Mouse (Mus musculus) lung, embryonic 14.5 days (tissue): ENCODE measurements around the gene Emx2. TPM values are rescaled to one million over a fixed set of nuclear protein-coding genes. Genes with fewer than 3 reads are reported as not detected.

ENCODE experiments used
- ATAC-seq: fragments of 200-750 bp; cut with Nextera tagmentation; 2 replicates; pipeline ENCODE4 v1.8.0; 2017; ENCODE audit warnings: mild to moderate bottlenecking, moderate TSS enrichment, moderate library complexity; ENCODE audit not compliant: insufficient read depth
- DNase-seq: peaks from one replicate; pipeline ENCODE4 v3.0.0-alpha.2; 2015
- H3K27ac ChIP-seq: fragments of 300-500 bp; sonication (generic); 2 replicates; pipeline ENCODE4 v1.5.1; 2014; ENCODE audit warnings: low read depth, mild to moderate bottlenecking, moderate library complexity
- H3K27me3 ChIP-seq: fragments of 300-500 bp; sonication (generic); 2 replicates; pipeline ENCODE4 v1.6.1; 2014; ENCODE audit warnings: low read length, control low read depth; ENCODE audit not compliant: insufficient read depth
- H3K36me3 ChIP-seq: fragments of 300-500 bp; sonication (generic); 2 replicates; pipeline ENCODE4 v1.6.1; 2014; ENCODE audit warnings: control low read depth; ENCODE audit not compliant: insufficient read depth
- H3K4me1 ChIP-seq: fragments of 300-500 bp; sonication (generic); 2 replicates; pipeline ENCODE4 v1.6.1; 2014; ENCODE audit warnings: antibody characterized with exemption, control low read depth; ENCODE audit not compliant: insufficient read depth
- H3K4me2 ChIP-seq: fragments of 300-500 bp; sonication (generic); 2 replicates; pipeline ENCODE4 v1.6.1; 2014; ENCODE audit warnings: mild to moderate bottlenecking
- H3K4me3 ChIP-seq: fragments of 300-500 bp; sonication (generic); 2 replicates; pipeline ENCODE4 v1.5.1; 2014; ENCODE audit warnings: low read depth, low read length
- H3K9ac ChIP-seq: fragments of 300-500 bp; sonication (generic); 2 replicates; pipeline ENCODE4 v1.6.1; 2014
- H3K9me3 ChIP-seq: fragments of 300-500 bp; sonication (generic); 2 replicates; pipeline ENCODE4 v1.6.1; 2016; ENCODE audit warnings: low read depth, low read length, control low read depth
- CTCF ChIP-seq: IDR thresholded peaks from 2 replicates; pipeline ENCODE4 v1.5.1; 2016; ENCODE audit warnings: antibody characterized with exemption, low read depth
- whole genome bisulfite sequencing: fragments of 180-500 bp; shearing (Covaris S2); extraction: QIAGEN DNeasy Blood & Tissue Kit; methylation state at CpG from one replicate; pipeline ENCODE4 v1.1.7; 2014; 5-methylcytosine and 5-hydroxymethylcytosine counted together
- polyA plus RNA-seq: library from polyadenylated mRNA; unstranded; fragments of >200 nt; fragmentation: Nextera tagmentation; extraction: Ambion mirVana; gene quantifications from 2 replicates; pipeline ENCODE4 v1.2.1, GENCODE M21; 2014

The Emx2 gene
- not detected in 2 replicates for polyA plus RNA-seq

- H3K27ac ChIP-seq, result no peak within 1 kb of the TSS
- DNase-seq, result peak; percentile 85
Measured at GRCm38 (mm10) chr19:59457951-59458742, at the start of gene Emx2. Gene Emx2, plus strand, starts transcription at chr19:59458372.

GRCm38 (mm10) chr19:59414128-59414527 is 44.0 kb upstream of the Emx2 start:
- Histone ChIP-seq H3K9ac (no peak overlapping the region), H3K27ac (no peak overlapping the region), H3K36me3 (no peaks in the 10 kb centered on the region), H3K4me1 (no peaks in the 10 kb centered on the region), H3K4me3 (no peak overlapping the region), H3K9me3 (no peaks in the 10 kb centered on the region), H3K4me2 (no peak overlapping the region), H3K27me3 (no peaks in the 10 kb centered on the region)
- TF ChIP-seq CTCF, result no peak
- DNase-seq (no peak), ATAC-seq (no peak)
- 44% methylated on average over 5 of the region's 5 CpGs for whole genome bisulfite sequencing

More at GRCm38 (mm10) chr19:59457951-59458742, at the start of gene Emx2:
- no peak for TF ChIP-seq CTCF
- WGBS, result 1% methylated on average over 55 of the region's 58 CpGs
- Histone ChIP-seq H3K9me3 (no peaks in the 10 kb centered on the region), H3K4me3 (peak within 1 kb of the TSS; percentile 34), H3K27me3 (peaks cover 100% of the 10 kb centered on the region), H3K36me3 (no peaks in the 10 kb centered on the region), H3K4me1 (no peaks in the 10 kb centered on the region), H3K9ac (no peak within 1 kb of the TSS), H3K4me2 (peak within 1 kb of the TSS; percentile 58)
- peak; percentile 56 for ATAC-seq

GRCm38 (mm10) chr19:59418024-59418423 is 40.1 kb upstream of the Emx2 start:
- H3K4me3 ChIP-seq, result no peak overlapping the region
- DNase-seq, result peak; percentile 95
- H3K4me2 ChIP-seq, result no peak overlapping the region
- ATAC-seq, result peak; percentile 61
- H3K36me3 ChIP-seq, result no peaks in the 10 kb centered on the region
- WGBS, result 2% methylated on average over 15 of the region's 15 CpGs
- no peaks in the 10 kb centered on the region for H3K27me3 ChIP-seq
- H3K4me1 ChIP-seq, result no peaks in the 10 kb centered on the region
- no peaks in the 10 kb centered on the region for H3K9me3 ChIP-seq
- TF ChIP-seq CTCF, result peak; percentile 82
- H3K9ac ChIP-seq, result no peak overlapping the region
- H3K27ac ChIP-seq, result no peak overlapping the region

DNA sequence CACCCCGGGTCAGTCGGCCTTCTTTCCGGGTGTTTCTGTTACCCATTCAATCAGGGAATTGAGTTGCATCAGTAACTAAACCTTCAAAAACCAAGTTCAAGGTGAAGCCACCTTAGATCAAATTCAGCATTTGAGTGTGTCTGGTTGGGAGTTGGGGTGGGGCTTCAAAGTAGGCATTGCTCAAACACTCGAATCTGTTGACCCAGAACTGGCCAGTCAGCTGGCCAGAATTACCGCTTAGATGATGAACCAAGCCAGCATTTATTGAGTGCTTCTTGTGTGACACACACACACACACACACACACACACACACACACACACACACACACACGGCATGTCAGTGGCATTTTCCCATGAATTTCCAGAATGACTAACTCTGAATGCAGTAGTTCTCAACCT is 39.5 kb upstream of the Emx2 start:
- 52% methylated on average over 6 of the region's 6 CpGs for WGBS
- no peak overlapping the region for H3K4me2 ChIP-seq
- no peak overlapping the region for H3K4me3 ChIP-seq
- no peaks in the 10 kb centered on the region for H3K27me3 ChIP-seq
- no peaks in the 10 kb centered on the region for H3K4me1 ChIP-seq
- DNase-seq (no peak), ATAC-seq (no peak)
- no peaks in the 10 kb centered on the region for H3K9me3 ChIP-seq
- H3K36me3 ChIP-seq, result no peaks in the 10 kb centered on the region
- H3K9ac ChIP-seq, result no peak overlapping the region
- H3K27ac ChIP-seq, result no peak overlapping the region
- TF ChIP-seq CTCF, result no peak

DNA sequence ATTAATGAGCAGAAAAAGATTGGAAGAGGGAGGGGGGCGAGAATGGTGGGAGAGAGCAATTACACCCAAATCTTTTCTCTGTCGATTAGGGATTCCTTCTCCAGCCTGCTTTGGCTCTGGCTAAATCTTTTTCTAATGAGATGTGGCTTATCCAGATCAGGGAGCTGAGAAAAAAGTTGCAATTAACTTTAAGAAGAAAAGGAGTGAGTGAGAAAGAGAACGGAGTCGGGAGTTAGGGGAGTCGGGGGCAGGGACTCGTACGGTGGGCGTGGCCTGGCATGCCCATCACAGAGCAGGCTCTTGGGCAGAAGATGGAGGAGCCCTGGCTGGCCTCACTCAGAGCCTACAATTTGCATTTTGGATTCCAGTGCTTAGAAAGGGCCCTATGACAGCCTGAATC is 35.8 kb upstream of the Emx2 start:
- Histone ChIP-seq H3K4me1 (no peaks in the 10 kb centered on the region), H3K36me3 (no peaks in the 10 kb centered on the region), H3K9ac (no peak overlapping the region), H3K27me3 (no peaks in the 10 kb centered on the region), H3K4me3 (no peak overlapping the region), H3K4me2 (peak overlapping the region; percentile 48), H3K9me3 (no peaks in the 10 kb centered on the region), H3K27ac (no peak overlapping the region)
- TF ChIP-seq CTCF, result no peak
- 5% methylated on average over 8 of the region's 8 CpGs for WGBS
- peak; percentile 33 for DNase-seq
- ATAC-seq, result no peak

GRCm38 (mm10) chr19:59423685-59424084 is 34.5 kb upstream of the Emx2 start:
- 41% methylated on average over 6 of the region's 6 CpGs for WGBS

GRCm38 (mm10) chr19:59424975-59425374 is 33.2 kb upstream of the Emx2 start:
- Histone ChIP-seq H3K9me3 (no peaks in the 10 kb centered on the region; the same call in 1 of the 2 replicates), H3K27ac (no peak overlapping the region), H3K4me1 (no peaks in the 10 kb centered on the region), H3K9ac (no peak overlapping the region), H3K4me3 (no peak overlapping the region), H3K36me3 (no peaks in the 10 kb centered on the region), H3K4me2 (no peak overlapping the region), H3K27me3 (no peaks in the 10 kb centered on the region)
- no peak for TF ChIP-seq CTCF
- no peak for DNase-seq
- WGBS, result 79% methylated on average over 7 of the region's 7 CpGs
- no peak for ATAC-seq

More at GRCm38 (mm10) chr19:59423685-59424084, 34.5 kb upstream of the Emx2 start:
- Histone ChIP-seq H3K27ac (no peak overlapping the region), H3K36me3 (no peaks in the 10 kb centered on the region), H3K9ac (no peak overlapping the region), H3K27me3 (no peaks in the 10 kb centered on the region), H3K9me3 (no peaks in the 10 kb centered on the region; the same call in 1 of the 2 replicates), H3K4me1 (no peaks in the 10 kb centered on the region), H3K4me3 (no peak overlapping the region), H3K4me2 (no peak overlapping the region)
- DNase-seq (no peak), ATAC-seq (no peak)
- no peak for TF ChIP-seq CTCF
